Mouse (Mus musculus): ENCODE data around the gene Lipc.

DNA sequence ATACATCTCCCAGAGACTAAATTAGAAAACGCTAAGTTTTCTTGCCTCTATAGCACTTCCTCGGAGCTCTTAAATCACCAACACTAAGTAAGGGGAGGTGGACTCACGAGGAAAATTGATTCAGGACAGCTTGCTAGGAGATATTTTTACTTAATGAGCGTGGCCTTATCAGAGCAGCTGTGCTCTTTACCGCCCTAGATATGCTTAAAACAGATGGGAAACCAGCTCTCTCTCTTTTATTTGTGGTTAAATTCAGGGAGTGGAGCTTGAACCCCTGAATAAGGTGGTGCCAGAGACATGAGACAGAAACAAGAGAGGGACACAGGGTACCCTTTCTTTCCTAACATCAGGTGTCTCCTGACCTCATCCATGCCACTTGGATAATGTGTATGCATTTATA is 70.0 kb downstream of the Lipc start:
- no peak for TF ChIP-seq CTCF (IDR thresholded peaks at IDR 0.05)
- TF ChIP-seq POLR2A (IDR thresholded peaks at IDR 0.05; ENCODE audit: insufficient read depth, low read depth, low read length), result no peak
- no peak for TF ChIP-seq EP300 (IDR thresholded peaks at IDR 0.05; ENCODE audit: insufficient read depth, low read depth, low read length)
